Mouse (Mus musculus) small intestine, adult 2 months (tissue): ENCODE data around the gene Lrrc15. TPM values are rescaled to one million over a fixed set of nuclear protein-coding genes. Genes with fewer than 3 reads are reported as not detected.

Source experiments
- H3K27ac ChIP-seq: fragments of 200-500 bp; 2 replicates; pipeline ENCODE4 v1.5.1; 2012; ENCODE audit warnings: low read depth, low read length, control low read depth, inconsistent platforms; ENCODE audit not compliant: insufficient read depth
- H3K27me3 ChIP-seq: fragments of 200-500 bp; 2 replicates; pipeline ENCODE4 v1.6.1; 2012; ENCODE audit warnings: mild to moderate bottlenecking, moderate library complexity, low read length, inconsistent platforms; ENCODE audit not compliant: control insufficient read depth, insufficient read depth
- H3K36me3 ChIP-seq: fragments of 200-500 bp; 2 replicates; pipeline ENCODE4 v1.6.1; 2012; ENCODE audit warnings: mild to moderate bottlenecking, low read length, control low read depth, inconsistent platforms; ENCODE audit not compliant: control insufficient read depth, insufficient read depth
- H3K4me1 ChIP-seq: fragments of 200-500 bp; 2 replicates; pipeline ENCODE4 v1.6.1; 2012; ENCODE audit warnings: low read length, inconsistent platforms, mixed read lengths; ENCODE audit not compliant: control insufficient read depth, insufficient read depth, insufficient read length
- H3K4me3 ChIP-seq: fragments of 200-500 bp; 2 replicates; pipeline ENCODE4 v1.5.1; 2012; ENCODE audit warnings: low read depth, mild to moderate bottlenecking, control low read depth, inconsistent platforms, low read length, moderate library complexity
- CTCF ChIP-seq: fragments of 200-500 bp; IDR thresholded peaks from 2 replicates; pipeline ENCODE4 v1.5.1; 2012; ENCODE audit warnings: low read depth, mild to moderate bottlenecking, control low read depth, inconsistent platforms, low read length, moderate library complexity, mixed read lengths; ENCODE audit not compliant: insufficient replicate concordance, insufficient read length; ENCODE audit errors: extremely low read depth
- POLR2A ChIP-seq: fragments of 200-500 bp; IDR thresholded peaks from 2 replicates; pipeline ENCODE4 v1.6.1; 2012; ENCODE audit warnings: low read depth, mild to moderate bottlenecking, control low read depth, inconsistent platforms, low read length, moderate library complexity
- WGBS: fragments of 180-500 bp; shearing (Covaris S2); methylation state at CpG from one replicate; pipeline ENCODE4 v1.1.7; 2018; 5-methylcytosine and 5-hydroxymethylcytosine counted together
- polyA plus RNA-seq: library from polyadenylated mRNA; depleted of rRNA; stranded (reverse); fragments of >200 nt; gene quantifications from 2 replicates; pipeline ENCODE4 v1.2.3, GENCODE M21; 2012

Gene Lrrc15
- polyA plus RNA-seq, 1 experiment: not detected

DNA sequence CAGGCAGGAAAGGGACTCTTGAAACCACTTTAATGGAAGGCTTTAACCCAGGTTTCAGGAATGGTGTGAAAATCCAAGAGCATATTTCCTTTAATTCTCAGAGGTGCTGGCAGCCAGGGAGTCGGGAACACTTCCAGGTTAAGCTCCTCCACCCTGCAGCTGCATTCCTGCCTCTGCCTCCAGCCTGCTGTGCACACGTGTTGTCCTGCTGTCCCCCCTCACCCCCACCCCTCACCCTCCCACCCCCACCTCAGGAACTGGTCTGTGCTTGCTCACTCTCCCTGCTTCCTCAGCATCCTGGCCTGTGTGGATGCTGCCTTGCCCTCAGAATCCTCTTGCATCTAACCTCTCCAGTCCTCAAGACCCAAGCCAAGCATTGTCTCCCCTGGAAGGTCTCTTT is 41.4 kb downstream of the Lrrc15 start:
- no peak for TF ChIP-seq CTCF
- no peak for TF ChIP-seq POLR2A
- Histone ChIP-seq H3K4me1 (no peaks in the 10 kb centered on the region), H3K27ac (no peak overlapping the region), H3K4me3 (no peak overlapping the region), H3K36me3 (no peaks in the 10 kb centered on the region), H3K27me3 (0 out of 2 replicates have a peak, but pooled peaks cover 3% of the 10 kb centered on the region)
- 28% methylated on average over 2 of the region's 2 CpGs for WGBS

DNA sequence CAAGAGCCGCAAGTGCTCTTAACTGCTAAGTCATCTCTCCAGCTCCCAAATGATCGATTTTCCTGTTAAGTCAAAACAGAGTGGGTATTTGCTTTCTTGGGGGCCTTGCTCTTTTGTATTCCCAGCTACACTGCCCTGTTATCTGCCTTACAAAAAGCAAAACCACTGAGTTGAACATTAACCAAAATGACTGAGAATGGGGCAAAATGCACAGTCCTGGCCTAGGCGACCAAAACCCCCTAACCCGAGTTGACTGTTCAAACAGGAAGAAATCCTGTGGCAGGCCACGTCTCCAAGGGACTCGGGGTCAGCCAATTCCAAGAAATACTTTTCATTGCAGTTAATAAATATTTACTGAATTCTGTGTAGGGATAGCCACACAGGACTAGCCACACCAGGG is 44.3 kb downstream of the Lrrc15 start:
- no peak for TF ChIP-seq CTCF
- TF ChIP-seq POLR2A: no peak
- H3K36me3 ChIP-seq: no peaks in the 10 kb centered on the region
- H3K27me3 ChIP-seq: 0 out of 2 replicates have a peak, but pooled peaks cover 3% of the 10 kb centered on the region
- no peak overlapping the region for H3K27ac ChIP-seq
- no peak overlapping the region for H3K4me3 ChIP-seq
- peaks cover 3% of the 10 kb centered on the region; the same call in 1 of the 2 replicates for H3K4me1 ChIP-seq
- WGBS: 51% methylated on average over 6 of the region's 6 CpGs

DNA sequence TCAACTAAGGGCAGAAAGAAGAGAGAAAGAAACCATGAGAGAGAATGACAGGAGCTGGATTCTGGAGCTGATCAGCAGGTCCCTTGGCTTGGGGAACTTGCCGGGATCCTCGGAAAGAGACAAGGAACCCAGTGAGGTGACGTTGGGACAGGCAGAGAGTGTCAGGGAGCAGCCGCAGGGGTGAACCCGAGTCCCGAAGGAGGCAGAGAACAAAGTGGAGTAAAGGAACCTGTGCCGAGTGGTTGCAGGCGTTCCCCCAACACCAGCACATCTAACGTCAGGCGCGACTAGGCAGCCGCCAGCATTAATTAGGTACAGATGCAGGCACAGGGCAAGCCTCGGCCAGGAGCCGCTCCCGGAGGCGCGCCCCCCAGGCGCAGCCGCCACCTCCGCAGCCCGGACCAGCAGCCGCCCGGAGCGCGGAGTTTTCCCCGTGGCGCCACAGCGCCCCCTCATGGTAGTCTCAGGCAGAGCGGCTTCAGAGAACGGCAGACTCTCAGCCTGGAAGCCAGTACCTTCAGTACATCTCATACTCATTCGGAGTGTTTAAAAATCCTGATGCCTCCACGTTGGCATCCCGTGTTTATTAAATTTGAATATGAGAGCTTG is 46.9 kb downstream of the Lrrc15 start:
- Histone ChIP-seq H3K36me3 (no peaks in the 10 kb centered on the region), H3K27ac (no peak overlapping the region), H3K27me3 (0 out of 2 replicates have a peak, but pooled peaks cover 3% of the 10 kb centered on the region), H3K4me1 (peaks cover 3% of the 10 kb centered on the region; the same call in 1 of the 2 replicates), H3K4me3 (peak overlapping the region; percentile 63)
- peak; percentile 93 for TF ChIP-seq CTCF
- TF ChIP-seq POLR2A: no peak
- 2% methylated on average over 33 of the region's 33 CpGs for WGBS

DNA sequence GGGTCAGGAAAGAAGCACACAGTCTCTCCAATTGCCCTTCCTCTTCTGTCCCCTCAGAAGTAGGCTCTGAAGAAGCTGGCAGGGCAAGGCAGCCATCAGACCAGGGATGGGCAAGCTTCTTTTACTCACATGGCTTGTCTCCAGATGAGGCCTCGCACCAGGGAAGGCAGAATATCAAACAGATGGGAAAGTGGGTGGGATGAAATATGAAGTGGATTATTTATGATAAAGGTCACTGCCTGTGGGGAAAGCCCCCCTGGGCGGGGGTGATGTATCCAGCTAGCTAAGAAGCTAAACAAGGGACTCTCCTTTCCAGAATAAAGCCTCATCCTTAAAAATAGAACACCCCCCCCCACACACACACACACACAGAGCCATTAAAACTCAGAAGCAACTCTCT is 47.5 kb downstream of the Lrrc15 start:
- Histone ChIP-seq H3K36me3 (no peaks in the 10 kb centered on the region), H3K27me3 (0 out of 2 replicates have a peak, but pooled peaks cover 3% of the 10 kb centered on the region), H3K27ac (no peak overlapping the region), H3K4me3 (no peak overlapping the region), H3K4me1 (peaks cover 3% of the 10 kb centered on the region; the same call in 1 of the 2 replicates)
- TF ChIP-seq POLR2A: no peak
- TF ChIP-seq CTCF: no peak
- 43% methylated on average over 2 of the region's 2 CpGs for WGBS

DNA sequence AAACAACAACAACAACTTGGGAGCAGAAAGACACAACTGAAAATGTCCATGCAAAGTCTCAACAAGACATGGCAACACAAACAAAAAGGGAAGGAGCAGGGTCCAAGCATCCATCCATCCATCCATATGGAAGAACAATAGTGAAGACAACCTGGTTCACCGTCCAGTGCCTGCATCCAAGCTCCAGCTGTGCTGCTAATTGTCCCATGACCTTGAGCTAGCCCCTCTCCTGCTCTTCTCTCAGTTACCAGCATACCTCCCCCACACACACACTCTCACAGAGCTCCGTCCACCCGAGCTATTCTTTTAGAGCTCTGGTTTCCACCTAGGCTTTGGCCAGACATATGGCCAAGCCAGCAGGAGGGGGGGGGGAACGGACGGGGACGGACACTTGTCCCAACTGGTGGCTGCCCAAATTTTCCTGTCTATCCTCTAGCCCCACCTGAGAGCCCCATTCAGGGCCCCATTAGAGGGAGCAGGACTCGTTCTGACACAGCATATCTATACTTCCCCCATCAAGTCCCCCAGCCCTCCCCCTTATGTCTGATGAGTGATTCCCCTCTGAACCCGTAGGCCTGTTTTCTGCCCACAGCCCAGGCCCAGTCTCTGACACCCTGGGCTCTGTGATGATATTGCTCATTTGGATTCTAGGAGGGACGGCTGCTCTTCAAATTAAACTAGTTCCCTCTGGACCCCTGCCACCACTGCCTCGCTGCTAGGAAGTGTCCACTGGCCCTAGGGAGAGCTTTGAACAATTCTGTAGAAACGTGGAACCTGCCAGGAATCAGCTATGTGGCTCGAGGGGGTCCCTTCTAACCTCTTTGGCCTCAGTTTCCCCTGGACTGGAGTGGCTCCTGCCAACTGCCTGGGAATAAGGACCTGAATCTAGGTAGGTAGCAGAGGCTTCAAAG is 48.2 kb downstream of the Lrrc15 start:
- peaks cover 3% of the 10 kb centered on the region; the same call in 1 of the 2 replicates for H3K4me1 ChIP-seq
- no peak overlapping the region for H3K4me3 ChIP-seq
- TF ChIP-seq CTCF (no peak), POLR2A (no peak)
- H3K27me3 ChIP-seq: 0 out of 2 replicates have a peak, but pooled peaks cover 3% of the 10 kb centered on the region
- H3K27ac ChIP-seq: no peak overlapping the region
- 85% methylated on average over 12 of the region's 12 CpGs for WGBS
- H3K36me3 ChIP-seq: no peaks in the 10 kb centered on the region

DNA sequence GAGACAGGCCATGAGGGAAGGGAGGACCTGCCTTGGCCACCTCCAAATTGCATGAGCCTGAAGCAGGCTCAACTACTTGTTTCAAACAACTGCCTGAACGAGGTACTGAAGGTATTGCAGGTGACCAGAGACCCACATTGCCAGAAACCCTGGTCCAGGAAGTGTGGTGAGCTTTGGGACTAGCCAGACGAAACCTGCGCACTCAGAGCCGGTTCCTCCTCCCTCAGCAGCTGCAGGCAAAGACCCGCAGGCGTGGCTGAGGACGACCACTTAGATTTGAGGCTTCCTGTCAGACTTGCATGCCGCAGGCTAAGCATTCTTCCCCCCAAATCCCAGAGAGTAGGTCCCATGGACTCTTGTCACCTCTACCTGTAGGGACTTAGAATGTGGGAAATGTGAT is 49.0 kb downstream of the Lrrc15 start:
- Histone ChIP-seq H3K27ac (no peak overlapping the region), H3K4me3 (no peak overlapping the region), H3K4me1 (peaks cover 3% of the 10 kb centered on the region; the same call in 1 of the 2 replicates), H3K27me3 (0 out of 2 replicates have a peak, but pooled peaks cover 3% of the 10 kb centered on the region), H3K36me3 (no peaks in the 10 kb centered on the region)
- WGBS: 54% methylated on average over 8 of the region's 8 CpGs
- TF ChIP-seq CTCF (no peak), POLR2A (no peak)
